Mouse (Mus musculus) megakaryocyte, embryonic 14.5 days (primary cell): ENCODE data around the gene Kyat1. TPM values are rescaled to one million over a fixed set of nuclear protein-coding genes. Genes with fewer than 3 reads are reported as not detected.
A peak's percentile ranks its signal among the peaks of the same experiment; 100 is the strongest.
"Not testable (repeated sequence)": the region's sequence is repeated elsewhere in the genome, so short reads cannot be mapped to it uniquely, and the experiment has no call there.

Experiments used
- H3K27me3 ChIP-seq: replicated peaks from 2 replicates; pipeline ENCODE3; 2012; ENCODE audit warnings: inconsistent platforms
- H3K36me3 ChIP-seq: replicated peaks from 2 replicates; pipeline ENCODE3; 2012; ENCODE audit warnings: low read length, inconsistent platforms, mixed read lengths
- H3K4me1 ChIP-seq: 2 replicates; pipeline ENCODE4 v1.6.1; 2012; ENCODE audit warnings: inconsistent platforms
- H3K4me3 ChIP-seq: replicated peaks from 2 replicates; pipeline ENCODE3; 2012; ENCODE audit warnings: moderate library complexity, mild to moderate bottlenecking, inconsistent platforms
- H3K9me3 ChIP-seq: 2 replicates; pipeline ENCODE4 v1.6.1; 2012; ENCODE audit warnings: inconsistent platforms
- FLI1 ChIP-seq: IDR thresholded peaks from 2 replicates; pipeline ENCODE4 v1.6.1; 2012; ENCODE audit warnings: low read length, inconsistent platforms, mixed read lengths
- GATA1 ChIP-seq: IDR thresholded peaks from 3 replicates; pipeline ENCODE4 v1.6.1; 2012; ENCODE audit warnings: mixed read lengths, low read length, inconsistent platforms, borderline replicate concordance
- polyA plus RNA-seq: library from polyadenylated mRNA; stranded (reverse); fragments of >175 nt; gene quantifications from 2 replicates; pipeline ENCODE4 v1.2.3, GENCODE M21; 2012; ENCODE audit warnings: low replicate concordance; ENCODE audit not compliant: insufficient read depth

The Kyat1 gene
- polyA plus RNA-seq, 1 experiment = 7.7 TPM

GRCm38 (mm10) chr2:30194656-30195055, 11.0 kb downstream of the Kyat1 start:
- H3K27me3 ChIP-seq = peaks cover 3% of the 10 kb centered on the region
- H3K9me3 ChIP-seq = peaks cover 8% of the 10 kb centered on the region
- TF ChIP-seq GATA1 (no peak), FLI1 (no peak)
- peaks cover 12% of the 10 kb centered on the region for H3K36me3 ChIP-seq
- H3K4me3 ChIP-seq = no peak overlapping the region
- H3K4me1 ChIP-seq = peaks cover 35% of the 10 kb centered on the region

- no peak for TF ChIP-seq GATA1
- TF ChIP-seq FLI1 = no peak
- H3K27me3 ChIP-seq = peaks cover 3% of the 10 kb centered on the region
- no peak overlapping the region for H3K4me3 ChIP-seq
- peaks cover 15% of the 10 kb centered on the region for H3K36me3 ChIP-seq
- H3K4me1 ChIP-seq = peaks cover 33% of the 10 kb centered on the region
- peaks cover 8% of the 10 kb centered on the region for H3K9me3 ChIP-seq
These were observed 13.7 kb downstream of the Kyat1 start for GRCm38 (mm10) chr2:30191790-30192580.

- peaks cover 26% of the 10 kb centered on the region for H3K36me3 ChIP-seq
- H3K4me1 ChIP-seq = peaks cover 41% of the 10 kb centered on the region
- H3K27me3 ChIP-seq = no peaks in the 10 kb centered on the region
These were observed 20.0 kb downstream of the Kyat1 start for GRCm38 (mm10) chr2:30185681-30186080.

GRCm38 (mm10) chr2:30185276-30185675, 20.4 kb downstream of the Kyat1 start:
- H3K4me3 ChIP-seq = no peak overlapping the region
- H3K9me3 ChIP-seq = peaks cover 7% of the 10 kb centered on the region
- peaks cover 41% of the 10 kb centered on the region for H3K4me1 ChIP-seq
- H3K27me3 ChIP-seq = no peaks in the 10 kb centered on the region
- H3K36me3 ChIP-seq = peaks cover 26% of the 10 kb centered on the region
- TF ChIP-seq GATA1 = no peak
- no peak for TF ChIP-seq FLI1

More at GRCm38 (mm10) chr2:30185681-30186080, 20.0 kb downstream of the Kyat1 start:
- peak overlapping the region; percentile 46 for H3K4me3 ChIP-seq
- peaks cover 9% of the 10 kb centered on the region for H3K9me3 ChIP-seq
- TF ChIP-seq FLI1 (no peak), GATA1 (no peak)

GRCm38 (mm10) chr2:30183721-30184120, 21.9 kb downstream of the Kyat1 start:
- H3K4me3 ChIP-seq = no peak overlapping the region
- no peak for TF ChIP-seq FLI1
- no peak for TF ChIP-seq GATA1
- peaks cover 20% of the 10 kb centered on the region for H3K36me3 ChIP-seq
- H3K27me3 ChIP-seq = no peaks in the 10 kb centered on the region
- peaks cover 7% of the 10 kb centered on the region for H3K9me3 ChIP-seq
- peaks cover 38% of the 10 kb centered on the region for H3K4me1 ChIP-seq

- Histone ChIP-seq H3K4me3 (no peak overlapping the region), H3K36me3 (peaks cover 18% of the 10 kb centered on the region), H3K9me3 (peaks cover 7% of the 10 kb centered on the region), H3K27me3 (no peaks in the 10 kb centered on the region), H3K4me1 (peaks cover 40% of the 10 kb centered on the region)
- TF ChIP-seq FLI1 (no peak), GATA1 (no peak)
These were observed 23.2 kb downstream of the Kyat1 start for GRCm38 (mm10) chr2:30182424-30182823.

- peaks cover 37% of the 10 kb centered on the region for H3K36me3 ChIP-seq
- H3K4me1 ChIP-seq = peaks cover 29% of the 10 kb centered on the region
- not testable (repeated sequence) for H3K27me3 ChIP-seq, H3K9me3 ChIP-seq
- H3K4me3 ChIP-seq = peak overlapping the region; percentile 98
These were observed 26.9 kb downstream of the Kyat1 start for GRCm38 (mm10) chr2:30178711-30179110.

- Histone ChIP-seq H3K36me3 (peaks cover 45% of the 10 kb centered on the region), H3K9me3 (peaks cover 6% of the 10 kb centered on the region), H3K4me1 (peaks cover 29% of the 10 kb centered on the region), H3K4me3 (peak within 1 kb of the TSS; percentile 98), H3K27me3 (no peaks in the 10 kb centered on the region)
- TF ChIP-seq FLI1 (no peak), GATA1 (no peak)
These were observed 27.7 kb downstream of the Kyat1 start, which contains the start of gene Spout1 for GRCm38 (mm10) chr2:30177700-30178675. TSS of gene Spout1 (minus strand) at chr2:30178459.

- H3K27me3 ChIP-seq = no peaks in the 10 kb centered on the region
- peaks cover 41% of the 10 kb centered on the region for H3K4me1 ChIP-seq
- peaks cover 53% of the 10 kb centered on the region for H3K36me3 ChIP-seq
- TF ChIP-seq FLI1 = no peak
- TF ChIP-seq GATA1 = no peak
- peak overlapping the region; percentile 40 for H3K4me3 ChIP-seq
- peaks cover 6% of the 10 kb centered on the region for H3K9me3 ChIP-seq
These were observed 29.1 kb downstream of the Kyat1 start for GRCm38 (mm10) chr2:30176561-30176960.
